Mouse (Mus musculus) thymus, adult 2 months (tissue): ENCODE measurements at regions not wholly inside any gene's neighbourhood (a gene's known extent, or its start where the extent isn't known, plus 50 kb on each side); places are given as distances from the start of the nearest gene placed in this dataset.

Experiments used
- DNase-seq: peaks from one replicate; pipeline ENCODE4 v3.0.0; 2021
- H3K27ac ChIP-seq: fragments of 200-500 bp; 2 replicates; pipeline ENCODE4 v1.5.1; 2012; ENCODE audit warnings: low read length, control low read depth; ENCODE audit not compliant: control insufficient read depth, insufficient read depth
- H3K27me3 ChIP-seq: fragments of 200-500 bp; 2 replicates; pipeline ENCODE4 v1.6.1; 2012; ENCODE audit warnings: mild to moderate bottlenecking, low read length, moderate library complexity, mixed read lengths; ENCODE audit not compliant: control insufficient read depth, insufficient read depth
- H3K36me3 ChIP-seq: fragments of 200-500 bp; 2 replicates; pipeline ENCODE4 v1.6.1; 2012; ENCODE audit warnings: mild to moderate bottlenecking, low read length, moderate library complexity; ENCODE audit not compliant: control insufficient read depth, insufficient read depth
- H3K4me1 ChIP-seq: fragments of 200-500 bp; replicated peaks from 2 replicates; pipeline ENCODE4 v1.6.1; 2012; ENCODE audit warnings: low read length; ENCODE audit not compliant: control insufficient read depth, insufficient read depth
- H3K4me3 ChIP-seq: fragments of 200-500 bp; 2 replicates; pipeline ENCODE4 v1.5.1; 2012; ENCODE audit warnings: mild to moderate bottlenecking, low read length, control low read depth, moderate library complexity; ENCODE audit not compliant: control insufficient read depth, insufficient read depth
- CTCF ChIP-seq: fragments of 200-500 bp; IDR thresholded peaks from 2 replicates; pipeline ENCODE4 v1.5.1; 2012; ENCODE audit warnings: mild to moderate bottlenecking, control low read depth, low read length, moderate library complexity, borderline replicate concordance; ENCODE audit not compliant: control insufficient read depth, poor library complexity, insufficient read depth; ENCODE audit errors: extremely low read depth
- POLR2A ChIP-seq: fragments of 200-500 bp; IDR thresholded peaks from 2 replicates; pipeline ENCODE4 v1.6.1; 2012; ENCODE audit warnings: mild to moderate bottlenecking, low read length, control low read depth, moderate library complexity; ENCODE audit not compliant: control insufficient read depth, poor library complexity, insufficient read depth; ENCODE audit errors: extremely low read depth
- WGBS: fragments of 180-500 bp; shearing (Covaris S2); methylation state at CpG from one replicate; pipeline ENCODE4 v1.1.7; 2018; 5-methylcytosine and 5-hydroxymethylcytosine counted together

DNA sequence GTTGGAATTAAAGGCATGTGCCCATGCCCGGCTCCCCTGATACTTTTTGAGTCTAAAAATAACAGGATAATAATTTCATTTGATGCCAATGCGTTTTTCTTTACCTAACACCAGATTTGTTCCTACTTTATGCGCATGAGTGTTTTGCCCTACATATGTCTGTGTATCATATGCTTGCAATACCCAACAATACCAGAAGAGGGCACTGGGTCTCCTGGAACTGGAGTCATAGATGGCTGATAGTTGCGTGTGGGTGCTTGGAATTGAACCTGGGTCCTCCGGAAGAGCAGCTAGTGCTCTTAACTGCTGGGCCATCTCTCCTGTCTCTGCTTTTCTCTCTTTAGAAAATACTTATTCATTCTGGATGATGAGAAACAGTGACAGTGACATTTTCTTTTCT is 67.3 kb upstream of the Rgs6 start:
- DNase-seq = peak; percentile 3
- TF ChIP-seq POLR2A (no peak), CTCF (no peak)
- H3K36me3 ChIP-seq = no peaks in the 10 kb centered on the region
- 91% methylated on average over 5 of the region's 5 CpGs for WGBS
- H3K4me1 ChIP-seq = no peaks in the 10 kb centered on the region
- H3K4me3 ChIP-seq = no peak overlapping the region
- no peaks in the 10 kb centered on the region for H3K27me3 ChIP-seq
- no peak overlapping the region for H3K27ac ChIP-seq

GRCm38 (mm10) chr12:82524987-82525386 is 63.1 kb upstream of the Rgs6 start:
- WGBS = 78% methylated on average over 4 of the region's 4 CpGs

More at GRCm38 (mm10) chr12:82524987-82525386, 63.1 kb upstream of the Rgs6 start:
- Histone ChIP-seq H3K4me1 (no peaks in the 10 kb centered on the region), H3K4me3 (no peak overlapping the region), H3K36me3 (no peaks in the 10 kb centered on the region), H3K27me3 (no peaks in the 10 kb centered on the region), H3K27ac (no peak overlapping the region)
- no peak for TF ChIP-seq CTCF
- TF ChIP-seq POLR2A = no peak
- no peak for DNase-seq
